Mouse (Mus musculus): ENCODE measurements around the gene Mrpl10. TPM values are rescaled to one million over a fixed set of nuclear protein-coding genes. Genes with fewer than 3 reads are reported as not detected.

Mrpl10 gene
- polyA plus RNA-seq, 1 experiment from 2014 or later, result 50.7 TPM

GRCm38 (mm10) chr11:97024977-97025376, 16.4 kb upstream of the Mrpl10 start:
- TF ChIP-seq CTCF (IDR thresholded peaks at IDR 0.05; ENCODE audit: low read depth), result no peak
- Histone ChIP-seq H3K9ac (ENCODE audit: low read depth, low read length) (no peak overlapping the region), H3K27ac (ENCODE audit: low read depth, low read length) (no peak overlapping the region), H3K9me3 (ENCODE audit: control insufficient read depth) (no peaks in the 10 kb centered on the region), H3K4me1 (replicated peaks; ENCODE audit: control insufficient read depth, insufficient read depth, low read length) (peaks cover 14% of the 10 kb centered on the region; the same call in 1 of the 2 replicates), H3K27me3 (replicated peaks; ENCODE audit: control insufficient read depth, insufficient read depth, low read length) (peaks cover 43% of the 10 kb centered on the region), H3K4me2 (replicated peaks; ENCODE audit: low read depth) (no peak overlapping the region), H3K4me3 (ENCODE audit: low read depth, low read length) (no peak overlapping the region), H3K36me3 (ENCODE audit: control insufficient read depth, insufficient read depth) (no peaks in the 10 kb centered on the region; the same call in 1 of the 2 replicates)
- no peak for ATAC-seq
- 56% methylated on average over 10 of the region's 10 CpGs for WGBS

GRCm38 (mm10) chr11:97025721-97026344, 15.5 kb upstream of the Mrpl10 start:
- H3K27me3 ChIP-seq (replicated peaks; ENCODE audit: control insufficient read depth, insufficient read depth, low read length), result peaks cover 37% of the 10 kb centered on the region
- H3K4me1 ChIP-seq (replicated peaks; ENCODE audit: control insufficient read depth, insufficient read depth, low read length), result peaks cover 15% of the 10 kb centered on the region; the same call in 1 of the 2 replicates
- peak; percentile 8; the same call in 1 of the 2 replicates for ATAC-seq
- peak overlapping the region; percentile 70 for H3K4me2 ChIP-seq (replicated peaks; ENCODE audit: low read depth)
- no peaks in the 10 kb centered on the region for H3K9me3 ChIP-seq (ENCODE audit: control insufficient read depth)
- 9% methylated on average over 17 of the region's 17 CpGs for WGBS
- H3K36me3 ChIP-seq (ENCODE audit: control insufficient read depth, insufficient read depth), result no peaks in the 10 kb centered on the region; the same call in 1 of the 2 replicates
- peak overlapping the region; percentile 33 for H3K4me3 ChIP-seq (ENCODE audit: low read depth, low read length)
- H3K9ac ChIP-seq (ENCODE audit: low read depth, low read length), result peak overlapping the region; percentile 47
- 0 out of 2 replicates have a peak overlapping the region, but pooled peaks have one; percentile 3 for H3K27ac ChIP-seq (ENCODE audit: low read depth, low read length)
- peak; percentile 98 for TF ChIP-seq CTCF (IDR thresholded peaks at IDR 0.05; ENCODE audit: low read depth)

- H3K9me3 ChIP-seq (ENCODE audit: control insufficient read depth), result no peaks in the 10 kb centered on the region
- peak within 1 kb of the TSS; percentile 54 for H3K4me3 ChIP-seq (ENCODE audit: low read depth, low read length)
- WGBS, result 1% methylated on average over 25 of the region's 25 CpGs
- peak within 1 kb of the TSS; percentile 28 for H3K9ac ChIP-seq (ENCODE audit: low read depth, low read length)
- TF ChIP-seq CTCF (IDR thresholded peaks at IDR 0.05; ENCODE audit: low read depth), result peak; percentile 93
- peak within 1 kb of the TSS; percentile 41 for H3K27ac ChIP-seq (ENCODE audit: low read depth, low read length)
- peak; percentile 75 for ATAC-seq
- H3K27me3 ChIP-seq (replicated peaks; ENCODE audit: control insufficient read depth, insufficient read depth, low read length), result no peaks in the 10 kb centered on the region
- peaks cover 9% of the 10 kb centered on the region; the same call in 1 of the 2 replicates for H3K4me1 ChIP-seq (replicated peaks; ENCODE audit: control insufficient read depth, insufficient read depth, low read length)
- peak within 1 kb of the TSS; percentile 78 for H3K4me2 ChIP-seq (replicated peaks; ENCODE audit: low read depth)
- peaks cover 13% of the 10 kb centered on the region; the same call in 1 of the 2 replicates for H3K36me3 ChIP-seq (ENCODE audit: control insufficient read depth, insufficient read depth)
Measured at GRCm38 (mm10) chr11:97029686-97030417, 11.5 kb upstream of the Mrpl10 start, which contains the start of gene Scrn2. TSS of gene Scrn2 (plus strand) at chr11:97029938.

- Histone ChIP-seq H3K4me1 (replicated peaks; ENCODE audit: control insufficient read depth, insufficient read depth, low read length) (peaks cover 8% of the 10 kb centered on the region; the same call in 1 of the 2 replicates), H3K36me3 (ENCODE audit: control insufficient read depth, insufficient read depth) (peaks cover 13% of the 10 kb centered on the region; the same call in 1 of the 2 replicates), H3K27ac (ENCODE audit: low read depth, low read length) (no peak overlapping the region), H3K4me2 (replicated peaks; ENCODE audit: low read depth) (peak overlapping the region; percentile 78), H3K9me3 (ENCODE audit: control insufficient read depth) (no peaks in the 10 kb centered on the region), H3K9ac (ENCODE audit: low read depth, low read length) (peak overlapping the region; percentile 28), H3K4me3 (ENCODE audit: low read depth, low read length) (peak overlapping the region; percentile 54), H3K27me3 (replicated peaks; ENCODE audit: control insufficient read depth, insufficient read depth, low read length) (no peaks in the 10 kb centered on the region)
- ATAC-seq, result no peak
- 15% methylated on average over 15 of the region's 15 CpGs for WGBS
- TF ChIP-seq CTCF (IDR thresholded peaks at IDR 0.05; ENCODE audit: low read depth), result no peak
Measured at GRCm38 (mm10) chr11:97030426-97030825, 10.9 kb upstream of the Mrpl10 start.

- H3K4me1 ChIP-seq (replicated peaks; ENCODE audit: control insufficient read depth, insufficient read depth, low read length), result peaks cover 2% of the 10 kb centered on the region; the same call in 1 of the 2 replicates
- no peak overlapping the region for H3K9ac ChIP-seq (ENCODE audit: low read depth, low read length)
- H3K9me3 ChIP-seq (ENCODE audit: control insufficient read depth), result no peaks in the 10 kb centered on the region
- ATAC-seq, result no peak
- TF ChIP-seq CTCF (IDR thresholded peaks at IDR 0.05; ENCODE audit: low read depth), result no peak
- H3K27me3 ChIP-seq (replicated peaks; ENCODE audit: control insufficient read depth, insufficient read depth, low read length), result no peaks in the 10 kb centered on the region
- H3K27ac ChIP-seq (ENCODE audit: low read depth, low read length), result no peak overlapping the region
- 79% methylated on average over 12 of the region's 12 CpGs for WGBS
- H3K4me2 ChIP-seq (replicated peaks; ENCODE audit: low read depth), result no peak overlapping the region
- no peak overlapping the region for H3K4me3 ChIP-seq (ENCODE audit: low read depth, low read length)
- peaks cover 13% of the 10 kb centered on the region; the same call in 1 of the 2 replicates for H3K36me3 ChIP-seq (ENCODE audit: control insufficient read depth, insufficient read depth)
Measured at GRCm38 (mm10) chr11:97031977-97032376, 9.4 kb upstream of the Mrpl10 start.

GRCm38 (mm10) chr11:97032499-97032898, 8.9 kb upstream of the Mrpl10 start:
- Histone ChIP-seq H3K9me3 (ENCODE audit: control insufficient read depth) (no peaks in the 10 kb centered on the region), H3K9ac (ENCODE audit: low read depth, low read length) (no peak overlapping the region), H3K4me1 (replicated peaks; ENCODE audit: control insufficient read depth, insufficient read depth, low read length) (peaks cover 2% of the 10 kb centered on the region; the same call in 1 of the 2 replicates), H3K4me2 (replicated peaks; ENCODE audit: low read depth) (no peak overlapping the region), H3K27ac (ENCODE audit: low read depth, low read length) (no peak overlapping the region), H3K36me3 (ENCODE audit: control insufficient read depth, insufficient read depth) (peaks cover 13% of the 10 kb centered on the region; the same call in 1 of the 2 replicates), H3K4me3 (ENCODE audit: low read depth, low read length) (no peak overlapping the region), H3K27me3 (replicated peaks; ENCODE audit: control insufficient read depth, insufficient read depth, low read length) (no peaks in the 10 kb centered on the region)
- TF ChIP-seq CTCF (IDR thresholded peaks at IDR 0.05; ENCODE audit: low read depth), result no peak
- WGBS, result 94% methylated on average over 4 of the region's 4 CpGs
- ATAC-seq, result no peak
